Mouse (Mus musculus): ENCODE data around the gene Dmac1.

DNA sequence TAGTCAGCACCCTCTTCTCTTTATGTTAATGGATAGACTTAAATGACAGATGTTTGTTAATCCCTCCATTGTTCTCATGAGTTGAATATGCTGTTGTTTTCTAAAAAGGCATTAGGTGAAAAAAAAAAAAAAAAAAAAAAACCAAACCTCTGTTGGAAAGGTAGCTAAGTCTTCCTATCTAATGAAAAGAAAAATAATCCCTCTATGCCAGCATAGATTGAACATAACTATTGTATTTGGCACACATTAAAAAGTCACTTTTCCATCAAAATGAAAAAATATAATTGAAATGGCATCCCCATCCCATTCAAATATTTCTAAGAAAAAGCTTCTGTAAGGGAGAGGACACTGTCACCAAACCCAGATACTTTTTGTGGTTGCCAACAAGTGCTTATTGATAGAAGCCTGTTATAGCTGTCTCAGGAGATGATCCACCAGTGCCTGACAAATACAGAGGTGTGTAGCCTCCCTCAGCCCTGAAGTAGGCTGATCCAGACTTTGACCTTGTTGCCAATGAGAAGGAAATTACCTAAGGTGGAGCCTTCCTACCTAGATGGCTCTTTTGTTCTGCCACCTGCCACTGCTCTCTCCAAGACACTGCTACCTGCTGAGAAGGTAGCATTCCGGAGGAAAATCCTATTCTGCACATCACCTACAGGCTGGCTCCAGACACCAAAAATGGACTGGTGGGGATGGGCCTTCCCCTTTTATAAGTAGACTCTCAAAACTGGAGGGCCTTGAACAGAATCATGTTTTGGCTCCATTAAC lies 22.3 kb upstream of the Dmac1 start:
- TF ChIP-seq CTCF (IDR thresholded peaks at IDR 0.05 in 2 of 3, conservative IDR thresholded peaks at IDR 0.05 in 1 of 3; ENCODE audit: control insufficient read depth in 1 of 3, insufficient read depth in 1 of 3, low read depth in 2 of 3, low read length in 3 of 3, poor library complexity in 1 of 3, severe bottlenecking in 1 of 3), result no peak
- TF ChIP-seq POLR2A (IDR thresholded peaks at IDR 0.05; ENCODE audit: control insufficient read depth in 1 of 2, insufficient read depth in 1 of 2, low read depth in 1 of 2, low read length in 2 of 2, poor library complexity in 1 of 2), result no peak
- TF ChIP-seq MAFK (IDR thresholded peaks at IDR 0.05; ENCODE audit: borderline replicate concordance, low read depth, low read length), result no peak
- TF ChIP-seq E2F4 (IDR thresholded peaks at IDR 0.05; ENCODE audit: borderline replicate concordance, low read depth, low read length), result no peak
- TF ChIP-seq MAZ (IDR thresholded peaks at IDR 0.05; ENCODE audit: low read depth, low read length), result no peak
- TF ChIP-seq UBTF (IDR thresholded peaks at IDR 0.05; ENCODE audit: borderline replicate concordance, insufficient read depth, low read depth, low read length), result no peak
- no peak for TF ChIP-seq KAT2A (conservative IDR thresholded peaks at IDR 0.05; ENCODE audit: low read depth, low read length)
- TF ChIP-seq GABPA (IDR thresholded peaks at IDR 0.05; ENCODE audit: low read depth, low read length), result no peak
- TF ChIP-seq SMC3 (IDR thresholded peaks at IDR 0.05; ENCODE audit: low read depth, low read length), result no peak
- no peak for TF ChIP-seq EP300 (IDR thresholded peaks at IDR 0.05; ENCODE audit: low read depth in 1 of 2, low read length in 2 of 2)
- no peak for TF ChIP-seq USF1 (IDR thresholded peaks at IDR 0.05; ENCODE audit: low read depth, low read length)
- no peak for TF ChIP-seq MAX (IDR thresholded peaks at IDR 0.05; ENCODE audit: low read length)
- TF ChIP-seq GATA1 (IDR thresholded peaks at IDR 0.05; ENCODE audit: low read depth, low read length), result no peak
- no peak for TF ChIP-seq TAL1 (IDR thresholded peaks at IDR 0.05; ENCODE audit: low read length)

All from MEL (cell line).